Mouse (Mus musculus) olfactory bulb, adult 2 months (tissue): ENCODE measurements around the gene Deaf1. TPM values are rescaled to one million over a fixed set of nuclear protein-coding genes. Genes with fewer than 3 reads are reported as not detected.

ENCODE experiments used
- H3K27ac ChIP-seq: fragments of 200-500 bp; 2 replicates; pipeline ENCODE4 v1.5.1; 2012; ENCODE audit warnings: low read depth, low read length; ENCODE audit not compliant: insufficient read depth
- H3K4me1 ChIP-seq: fragments of 200-500 bp; 2 replicates; pipeline ENCODE4 v1.6.1; 2012; ENCODE audit warnings: low read length; ENCODE audit not compliant: control insufficient read depth, insufficient read depth
- H3K4me3 ChIP-seq: fragments of 200-500 bp; 2 replicates; pipeline ENCODE4 v1.5.1; 2012; ENCODE audit warnings: mild to moderate bottlenecking, low read depth, low read length, moderate library complexity; ENCODE audit not compliant: insufficient read depth
- CTCF ChIP-seq: fragments of 200-500 bp; IDR thresholded peaks from 2 replicates; pipeline ENCODE4 v1.5.1; 2012; ENCODE audit warnings: low read depth, mild to moderate bottlenecking, low read length, moderate library complexity; ENCODE audit not compliant: insufficient read depth
- POLR2A ChIP-seq: fragments of 200-500 bp; IDR thresholded peaks from 2 replicates; pipeline ENCODE4 v1.6.1; 2012; ENCODE audit warnings: mild to moderate bottlenecking, low read depth, low read length, moderate library complexity; ENCODE audit not compliant: insufficient read depth
- WGBS: fragments of 180-500 bp; shearing (Covaris S2); methylation state at CpG from one replicate; pipeline ENCODE4 v1.1.7; 2018; 5-methylcytosine and 5-hydroxymethylcytosine counted together
- polyA plus RNA-seq: library from polyadenylated mRNA; stranded (reverse); fragments of >200 nt; gene quantifications from 2 replicates; pipeline ENCODE4 v1.2.4, GENCODE M21; 2012; ENCODE audit warnings: low replicate concordance; ENCODE audit not compliant: missing spikeins, insufficient read depth, insufficient read length

Gene Deaf1
- polyA plus RNA-seq, 1 experiment, result not detected

DNA sequence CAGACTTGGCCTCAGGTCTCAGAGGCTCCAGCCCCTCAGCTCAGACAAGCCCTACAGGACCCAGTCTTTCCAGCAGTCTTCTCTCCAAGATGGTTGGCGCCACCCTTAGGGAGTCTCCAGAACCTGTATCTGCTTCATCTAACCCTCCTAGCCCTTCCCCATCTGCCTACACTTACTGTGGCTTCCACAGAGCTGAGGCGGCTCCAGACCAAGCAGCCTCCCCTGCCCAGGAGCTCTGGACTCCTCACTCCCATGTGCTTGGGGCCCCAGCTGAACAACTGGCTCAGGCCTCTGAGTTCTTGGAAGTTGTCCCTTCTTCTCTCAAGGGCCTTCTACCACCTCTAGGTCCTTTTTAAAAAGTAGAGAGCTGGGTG lies 36.2 kb upstream of the Deaf1 start:
- Histone ChIP-seq H3K4me1 (0 out of 2 replicates have a peak, but pooled peaks cover 3% of the 10 kb centered on the region), H3K27ac (no peak overlapping the region), H3K4me3 (no peak overlapping the region)
- WGBS, result 59% methylated on average over 2 of the region's 2 CpGs
- TF ChIP-seq CTCF, result no peak
- no peak for TF ChIP-seq POLR2A

DNA sequence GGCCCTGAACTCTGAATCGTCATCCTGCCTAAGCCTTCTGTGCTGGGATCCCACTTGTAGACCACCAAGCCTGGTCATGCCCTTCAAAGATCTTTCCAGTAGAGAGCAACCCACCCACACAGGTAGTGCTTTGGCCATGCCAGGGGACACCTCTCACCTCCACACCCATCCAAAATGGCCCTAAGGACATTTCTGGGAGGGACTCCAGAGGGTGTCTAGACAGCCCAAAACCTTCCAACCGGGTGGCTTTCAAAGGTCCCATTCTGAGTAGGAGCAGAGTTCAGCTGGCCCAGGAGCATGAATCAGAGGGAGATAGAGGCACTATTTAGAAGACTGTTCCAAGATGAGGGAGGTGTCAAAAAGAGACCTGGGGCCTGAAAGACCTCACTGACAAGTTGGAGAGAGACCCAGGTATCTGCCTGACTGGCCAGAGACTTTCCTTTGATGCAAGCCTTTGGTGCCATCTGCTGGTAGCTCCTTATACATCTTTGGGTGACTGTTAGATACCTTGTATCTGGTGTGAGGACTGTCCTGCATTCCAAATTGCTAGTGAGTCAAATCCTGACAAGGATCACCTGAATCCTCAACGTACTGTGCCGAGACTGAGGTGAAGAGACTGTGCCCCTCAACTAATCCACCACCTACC lies 35.7 kb upstream of the Deaf1 start:
- no peak for TF ChIP-seq CTCF
- no peak for TF ChIP-seq POLR2A
- no peak overlapping the region for H3K4me3 ChIP-seq
- 0 out of 2 replicates have a peak, but pooled peaks cover 3% of the 10 kb centered on the region for H3K4me1 ChIP-seq
- WGBS, result 64% methylated on average over 4 of the region's 4 CpGs
- no peak overlapping the region for H3K27ac ChIP-seq

- Histone ChIP-seq H3K4me3 (no peak overlapping the region), H3K27ac (no peak overlapping the region), H3K4me1 (0 out of 2 replicates have a peak, but pooled peaks cover 3% of the 10 kb centered on the region)
- TF ChIP-seq CTCF (no peak), POLR2A (no peak)
- 23% methylated on average over 24 of the region's 24 CpGs for WGBS
These were observed 34.0 kb upstream of the Deaf1 start for GRCm38 (mm10) chr7:141361510-141361909.

DNA sequence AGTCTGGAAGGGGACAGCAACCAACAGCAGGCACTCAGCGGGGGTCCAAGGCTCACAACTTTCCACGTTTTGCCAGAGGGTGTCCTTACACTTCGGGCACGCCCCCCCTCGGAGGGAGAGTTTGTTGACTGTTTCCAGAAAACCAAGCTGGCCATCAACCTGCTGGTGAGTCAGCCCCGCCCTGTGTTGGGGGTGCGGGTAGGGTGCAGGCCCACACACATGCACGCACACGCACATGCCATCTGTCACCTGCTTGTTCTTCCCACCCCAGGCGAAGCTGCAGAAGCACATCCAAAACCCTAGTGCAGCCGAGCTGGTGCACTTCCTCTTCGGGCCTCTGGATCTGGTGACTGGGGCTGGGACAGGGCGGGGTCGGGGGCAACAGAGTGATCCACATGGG lies 29.5 kb upstream of the Deaf1 start:
- Histone ChIP-seq H3K27ac (no peak overlapping the region), H3K4me3 (no peak overlapping the region), H3K4me1 (peaks cover 18% of the 10 kb centered on the region)
- TF ChIP-seq POLR2A (no peak), CTCF (no peak)
- 79% methylated on average over 14 of the region's 14 CpGs for WGBS

DNA sequence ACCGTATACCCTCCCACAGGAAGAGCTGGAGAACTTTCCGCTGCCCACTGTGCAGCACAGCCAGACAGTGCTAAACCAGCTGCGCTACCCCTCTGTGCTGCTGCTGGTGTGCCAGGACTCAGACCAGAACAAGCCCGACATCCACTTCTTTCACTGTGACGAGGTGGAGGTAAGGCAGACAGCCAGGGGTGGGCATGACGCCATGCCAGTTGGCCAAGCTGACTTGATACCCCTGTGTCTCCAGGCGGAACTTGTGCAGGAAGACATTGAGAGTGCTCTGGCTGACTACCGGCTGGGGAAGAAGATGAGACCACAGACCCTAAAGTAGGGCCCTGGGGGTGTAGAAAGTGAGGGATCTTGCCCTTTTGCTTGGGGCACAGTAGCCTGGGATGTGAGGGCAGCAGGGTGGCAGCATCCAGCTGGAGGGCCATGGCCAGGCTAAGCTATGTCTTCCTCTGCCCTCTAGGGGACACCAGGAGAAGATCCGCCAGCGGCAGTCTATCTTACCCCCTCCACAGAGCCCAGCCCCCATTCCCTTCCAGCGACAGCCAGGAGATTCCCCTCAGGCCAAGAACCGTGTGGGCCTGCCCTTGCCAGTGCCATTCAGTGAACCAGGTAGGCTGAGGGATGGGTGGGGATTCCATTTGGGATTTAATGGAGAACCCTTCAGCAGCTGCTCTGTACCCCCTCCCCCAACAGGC lies 28.3 kb upstream of the Deaf1 start:
- no peak overlapping the region for H3K27ac ChIP-seq
- WGBS, result 48% methylated on average over 12 of the region's 12 CpGs
- peaks cover 15% of the 10 kb centered on the region for H3K4me1 ChIP-seq

GRCm38 (mm10) chr7:141355051-141355450 lies 27.6 kb upstream of the Deaf1 start:
- 57% methylated on average over 8 of the region's 8 CpGs for WGBS
- no peak overlapping the region for H3K4me3 ChIP-seq
- peaks cover 15% of the 10 kb centered on the region for H3K4me1 ChIP-seq
- no peak overlapping the region for H3K27ac ChIP-seq
- TF ChIP-seq CTCF (no peak), POLR2A (no peak)

More for the DNA sequence above, 28.3 kb upstream of the Deaf1 start:
- no peak for TF ChIP-seq POLR2A
- no peak; the same call in 1 of the 2 replicates for TF ChIP-seq CTCF
- no peak overlapping the region for H3K4me3 ChIP-seq

- Histone ChIP-seq H3K4me3 (no peak overlapping the region), H3K27ac (no peak overlapping the region), H3K4me1 (peaks cover 12% of the 10 kb centered on the region)
- TF ChIP-seq POLR2A (no peak), CTCF (no peak)
- WGBS, result 82% methylated on average over 6 of the region's 6 CpGs
These were observed 23.6 kb upstream of the Deaf1 start for GRCm38 (mm10) chr7:141351061-141351460.

DNA sequence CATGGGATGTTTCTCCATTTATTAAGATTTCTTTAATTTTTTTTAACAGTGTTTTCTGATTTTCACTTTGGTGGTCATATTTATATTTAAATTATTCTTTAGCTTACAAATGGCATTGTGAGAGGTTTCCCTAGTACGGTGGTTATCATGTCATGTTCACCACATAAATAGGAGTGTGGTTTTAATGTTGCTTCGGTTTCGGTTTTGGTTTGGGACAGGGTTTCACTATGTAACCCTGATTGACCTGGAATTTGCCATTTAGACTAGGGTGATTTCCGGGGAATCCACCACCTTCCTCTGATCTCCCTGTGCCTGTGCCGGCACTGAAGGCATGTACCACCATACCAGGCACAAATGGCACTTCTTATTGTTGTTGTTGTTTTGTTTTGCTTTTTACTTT lies 17.3 kb upstream of the Deaf1 start:
- H3K4me3 ChIP-seq, result no peak overlapping the region
- WGBS, result 93% methylated on average over 5 of the region's 5 CpGs

GRCm38 (mm10) chr7:141343696-141344095 lies 16.2 kb upstream of the Deaf1 start:
- TF ChIP-seq CTCF (no peak), POLR2A (no peak)
- WGBS, result 78% methylated on average over 7 of the region's 7 CpGs
- no peak overlapping the region for H3K4me3 ChIP-seq
- peaks cover 3% of the 10 kb centered on the region; the same call in 1 of the 2 replicates for H3K4me1 ChIP-seq
- no peak overlapping the region for H3K27ac ChIP-seq

More for the DNA sequence above, 17.3 kb upstream of the Deaf1 start:
- Histone ChIP-seq H3K4me1 (no peaks in the 10 kb centered on the region; the same call in 1 of the 2 replicates), H3K27ac (no peak overlapping the region)
- TF ChIP-seq POLR2A (no peak), CTCF (no peak)
